In genomic region chr15:83157667-83158064, GRCm38 (mm10) we compare ENCODE assay signal across 14 mouse cellular contexts. TPM values are rescaled to one million over a fixed set of nuclear protein-coding genes. Genes with fewer than 3 reads are reported as not detected.
DNase-seq lines count a peak whose midpoint lies in the region; ATAC-seq and TF ChIP-seq lines count a peak whose summit lies in the region.
"Had no signal": no experiment of that assay in that cellular context is flagged by ENCODE, and none has a peak within 500 bp of the region (broad histone marks: within the 10 kb centered on the region; RNA-seq: fewer than 3 reads in every experiment).

No protein-coding gene starts in this region.

- H3K4me3 ChIP-seq in liver, embryonic 12.5 days, result no peak overlapping the region
- no peak overlapping the region for H3K4me3 ChIP-seq in liver, embryonic 11.5 days (ENCODE audit: low read depth, low read length)
- peak overlapping the region; percentile 29; the same call in 1 of the 2 replicates for H3K4me3 ChIP-seq in E14TG2a.4 (replicated peaks; ENCODE audit: low read length)
- H3K4me3 ChIP-seq in myocyte, result no peak overlapping the region
- H3K4me3 ChIP-seq: embryonic facial prominence, embryonic 13.5 days; neural tube, embryonic 15.5 days had no signal

- H3K9me3 ChIP-seq in liver, embryonic 12.5 days (replicated peaks), result no peaks in the 10 kb centered on the region
- no peaks in the 10 kb centered on the region for H3K9me3 ChIP-seq in liver, embryonic 11.5 days (ENCODE audit: control insufficient read depth, low read length)
- no peaks in the 10 kb centered on the region for H3K9me3 ChIP-seq in E14TG2a.4 (ENCODE audit: low read length)
- H3K9me3 ChIP-seq: embryonic facial prominence, embryonic 13.5 days; neural tube, embryonic 15.5 days had no signal

- no peaks in the 10 kb centered on the region for H3K79me2 ChIP-seq in myocyte (ENCODE audit: control insufficient read depth, insufficient read depth)

- H3ac ChIP-seq in myocyte (ENCODE audit: control insufficient read depth, insufficient read length), result no peak overlapping the region

- H3K4me2 ChIP-seq in liver, embryonic 12.5 days, result no peak overlapping the region
- H3K4me2 ChIP-seq in liver, embryonic 11.5 days, result no peak overlapping the region
- H3K4me2 ChIP-seq in myocyte (ENCODE audit: low read depth), result peak overlapping the region; percentile 60
- H3K4me2 ChIP-seq: embryonic facial prominence, embryonic 13.5 days; neural tube, embryonic 15.5 days had no signal

- intact Hi-C loops in heart, postnatal 14 days (cut with DNase I), result loop anchor here (1.0 to 5.0 kb wide), 2 partner anchors 50 to 360 kb away; no protein-coding TSS in a partner anchor

- WGBS in liver, embryonic 12.5 days (ENCODE audit: insufficient replicate concordance), result 94% methylated on average over 6 of the region's 6 CpGs
- WGBS in liver, embryonic 11.5 days, result 92% methylated on average over 6 of the region's 6 CpGs

- H3K36me3 ChIP-seq in liver, embryonic 12.5 days, result peaks cover 100% of the 10 kb centered on the region
- H3K36me3 ChIP-seq in liver, embryonic 11.5 days (ENCODE audit: control insufficient read depth, insufficient read depth, low read length), result peaks cover 43% of the 10 kb centered on the region
- H3K36me3 ChIP-seq in E14TG2a.4 (ENCODE audit: insufficient read depth, low read length) (peaks cover 88% of the 10 kb centered on the region), myocyte (ENCODE audit: control insufficient read depth, insufficient read depth) (peaks cover 46% of the 10 kb centered on the region)

- no peak for ATAC-seq in liver, embryonic 12.5 days
- ATAC-seq in liver, embryonic 11.5 days (replicated peaks; ENCODE audit: low FRiP score), result no peak
- ATAC-seq: forebrain, embryonic 16.5 days had no signal

- peaks cover 33% of the 10 kb centered on the region for H3K4me1 ChIP-seq in liver, embryonic 12.5 days
- peaks cover 6% of the 10 kb centered on the region for H3K4me1 ChIP-seq in liver, embryonic 11.5 days (replicated peaks; ENCODE audit: control insufficient read depth, insufficient read depth, low read length)
- H3K4me1 ChIP-seq in E14TG2a.4 (replicated peaks; ENCODE audit: low read depth, low read length), result peaks cover 70% of the 10 kb centered on the region
- H3K4me1 ChIP-seq: neural tube, embryonic 15.5 days had no signal

- TF ChIP-seq CTCF in E14TG2a.4 (conservative IDR thresholded peaks at IDR 0.05; ENCODE audit: low read length), result no peak

- peak; percentile 93 for DNase-seq in heart, adult 11 months
- DNase-seq in heart, postnatal 14 days, result no peak
- no peak for DNase-seq in liver, embryonic 11.5 days (ENCODE audit: low spot score)
- no peak for DNase-seq in ovary, postnatal 10 days (ENCODE audit: low spot score)
- DNase-seq: right cerebral cortex, postnatal 14 days had no signal

- no peak overlapping the region for H3K9ac ChIP-seq in liver, embryonic 12.5 days
- no peak overlapping the region for H3K9ac ChIP-seq in liver, embryonic 11.5 days (ENCODE audit: low read depth, low read length)
- H3K9ac ChIP-seq: embryonic facial prominence, embryonic 13.5 days; neural tube, embryonic 15.5 days had no signal

- 0 out of 2 replicates have a peak overlapping the region, but pooled peaks have one; percentile 46 for H3K27ac ChIP-seq in liver, embryonic 12.5 days
- H3K27ac ChIP-seq in liver, embryonic 11.5 days (ENCODE audit: low read depth, low read length), result no peak overlapping the region
- H3K27ac ChIP-seq: embryonic facial prominence, embryonic 13.5 days; kidney, postnatal 0 days; macrophage; neural tube, embryonic 15.5 days had no signal

- no peaks in the 10 kb centered on the region for H3K27me3 ChIP-seq in liver, embryonic 12.5 days (replicated peaks)
- no peaks in the 10 kb centered on the region for H3K27me3 ChIP-seq in liver, embryonic 11.5 days (replicated peaks; ENCODE audit: control insufficient read depth, insufficient read depth, low read length)
- no peaks in the 10 kb centered on the region for H3K27me3 ChIP-seq in E14TG2a.4 (ENCODE audit: insufficient read depth, low read length)
- no peaks in the 10 kb centered on the region for H3K27me3 ChIP-seq in myocyte (ENCODE audit: control insufficient read depth, insufficient read depth, insufficient read length)
- H3K27me3 ChIP-seq: CH12.LX; embryonic facial prominence, embryonic 13.5 days; neural tube, embryonic 15.5 days had no signal

- TF ChIP-seq POLR2A in myocyte (IDR thresholded peaks at IDR 0.05; ENCODE audit: insufficient read length, low read depth), result peak; percentile 4

TF ChIP-seq in myocyte, 11 proteins besides CTCF, POLR2A, EP300 and RAD21:
- TF ChIP-seq USF1 (IDR thresholded peaks at IDR 0.05; ENCODE audit: low read depth) (no peak), MYOG (IDR thresholded peaks at IDR 0.05; ENCODE audit: control insufficient read depth in 1 of 3, insufficient read depth in 1 of 3, insufficient read length in 2 of 3, low read depth in 2 of 3) (no peak), CEBPB (IDR thresholded peaks at IDR 0.05; ENCODE audit: insufficient read depth, poor library complexity, severe bottlenecking) (no peak), SRF (IDR thresholded peaks at IDR 0.05; ENCODE audit: control insufficient read depth, insufficient read length, low read depth) (no peak), TCF3 (IDR thresholded peaks at IDR 0.05; ENCODE audit: insufficient read length, low read depth) (no peak), MAX (IDR thresholded peaks at IDR 0.05; ENCODE audit: low read depth) (no peak), TCF12 (IDR thresholded peaks at IDR 0.05; ENCODE audit: insufficient read depth, poor library complexity, severe bottlenecking) (no peak), REST (IDR thresholded peaks at IDR 0.05; ENCODE audit: insufficient read depth, insufficient read length) (no peak), POLR2AphosphoS2 (IDR thresholded peaks at IDR 0.05; ENCODE audit: insufficient read length, low read depth) (no peak), MYOD1 (IDR thresholded peaks at IDR 0.05; ENCODE audit: control insufficient read depth in 1 of 3, insufficient read length in 2 of 3, low read depth in 2 of 3) (no peak), E2F4 (IDR thresholded peaks at IDR 0.05; ENCODE audit: insufficient read depth) (no peak)
TF ChIP-seq in myocyte: peak in this region for 0.

RNA-seq across cellular contexts. Expression of gene Poldip3, which starts 8.5 kb away (rescaled TPM):
- total RNA-seq in heart, postnatal 14 days (2021), result 10 to 100 TPM; 34.4 to 41.1 TPM
- 83.0 and 86.7 TPM in 2 replicates for polyA plus RNA-seq in liver, embryonic 12.5 days (2016; fragmentation: Nextera tagmentation; extraction: Ambion mirVana)
- 117 and 127 TPM in 2 replicates for polyA plus RNA-seq in liver, embryonic 11.5 days (2014; fragmentation: Nextera tagmentation; extraction: Ambion mirVana)
- polyA plus RNA-seq in myocyte (2012; fragmentation: generic; extraction: Trizol), result 85.9 TPM

RNA-seq across cellular contexts. Expression of gene Cyb5r3, which starts 14.7 kb away (rescaled TPM):
- total RNA-seq in heart, postnatal 14 days (2021), result 100 to 1,000 TPM in 1 of 2 experiments, 10 to 100 TPM in 1; 97.2 to 109 TPM
- polyA plus RNA-seq in liver, embryonic 12.5 days (2016; fragmentation: Nextera tagmentation; extraction: Ambion mirVana), result 151 and 172 TPM in 2 replicates
- 210 and 219 TPM in 2 replicates for polyA plus RNA-seq in liver, embryonic 11.5 days (2014; fragmentation: Nextera tagmentation; extraction: Ambion mirVana)
- 707 TPM for polyA plus RNA-seq in myocyte (2012; fragmentation: generic; extraction: Trizol)

RNA-seq across cellular contexts. Expression of gene Rrp7a, which starts 35.1 kb away (rescaled TPM):
- 10 to 100 TPM; 38.6 to 44.8 TPM for total RNA-seq in heart, postnatal 14 days (2021)
- polyA plus RNA-seq in liver, embryonic 12.5 days (2016; fragmentation: Nextera tagmentation; extraction: Ambion mirVana), result 36.5 and 42.3 TPM in 2 replicates
- 71.1 and 77.6 TPM in 2 replicates for polyA plus RNA-seq in liver, embryonic 11.5 days (2014; fragmentation: Nextera tagmentation; extraction: Ambion mirVana)
- 172 TPM for polyA plus RNA-seq in myocyte (2012; fragmentation: generic; extraction: Trizol)
